Mouse (Mus musculus): ENCODE data around the gene Tenm4.

Tenm4 gene

GRCm38 (mm10) chr7:96807281-96808058, 636.4 kb downstream of the Tenm4 start:
- no peak for DNase-seq (ENCODE audit: extremely low spot score)

- DNase-seq (ENCODE audit: extremely low spot score) = no peak
Measured at GRCm38 (mm10) chr7:96808059-96808646, 637.1 kb downstream of the Tenm4 start.

GRCm38 (mm10) chr7:96811691-96812090, 640.6 kb downstream of the Tenm4 start:
- no peak for DNase-seq (ENCODE audit: extremely low spot score)

GRCm38 (mm10) chr7:96813036-96813435, 642.0 kb downstream of the Tenm4 start:
- DNase-seq (ENCODE audit: extremely low spot score) = no peak

- DNase-seq (ENCODE audit: extremely low spot score) = no peak
Measured at GRCm38 (mm10) chr7:96813497-96814400, 642.7 kb downstream of the Tenm4 start.

GRCm38 (mm10) chr7:96814581-96814980, 643.5 kb downstream of the Tenm4 start:
- no peak for DNase-seq (ENCODE audit: extremely low spot score)

GRCm38 (mm10) chr7:96817030-96817674, 646.1 kb downstream of the Tenm4 start:
- DNase-seq (ENCODE audit: extremely low spot score) = no peak

GRCm38 (mm10) chr7:96818236-96818916, 647.3 kb downstream of the Tenm4 start:
- DNase-seq (ENCODE audit: extremely low spot score) = no peak

GRCm38 (mm10) chr7:96819538-96819937, 648.5 kb downstream of the Tenm4 start:
- DNase-seq (ENCODE audit: extremely low spot score) = no peak

GRCm38 (mm10) chr7:96820343-96820742, 649.3 kb downstream of the Tenm4 start:
- no peak for DNase-seq (ENCODE audit: extremely low spot score)

GRCm38 (mm10) chr7:96826101-96826500, 655.1 kb downstream of the Tenm4 start:
- no peak for DNase-seq (ENCODE audit: extremely low spot score)

GRCm38 (mm10) chr7:96826672-96827071, 655.6 kb downstream of the Tenm4 start:
- no peak for DNase-seq (ENCODE audit: extremely low spot score)

GRCm38 (mm10) chr7:96832551-96832950, 661.5 kb downstream of the Tenm4 start:
- DNase-seq (ENCODE audit: extremely low spot score) = no peak

- no peak for DNase-seq (ENCODE audit: extremely low spot score)
Measured at GRCm38 (mm10) chr7:96833012-96833411, 662.0 kb downstream of the Tenm4 start.

- DNase-seq (ENCODE audit: extremely low spot score) = no peak
Measured at GRCm38 (mm10) chr7:96834681-96835289, 663.7 kb downstream of the Tenm4 start.

- DNase-seq (ENCODE audit: extremely low spot score) = no peak
Measured at GRCm38 (mm10) chr7:96835313-96835712, 664.3 kb downstream of the Tenm4 start.

GRCm38 (mm10) chr7:96838271-96838841, 667.3 kb downstream of the Tenm4 start:
- DNase-seq (ENCODE audit: extremely low spot score) = no peak

- DNase-seq (ENCODE audit: extremely low spot score) = no peak
Measured at GRCm38 (mm10) chr7:96838926-96839325, 667.9 kb downstream of the Tenm4 start.

GRCm38 (mm10) chr7:96839586-96839985, 668.5 kb downstream of the Tenm4 start:
- DNase-seq (ENCODE audit: extremely low spot score) = no peak

GRCm38 (mm10) chr7:96842477-96843255, 671.6 kb downstream of the Tenm4 start:
- DNase-seq (ENCODE audit: extremely low spot score) = peak; percentile 10

Data from embryo, embryonic 9.5 days (tissue).